Mouse (Mus musculus) stomach, postnatal 0 days (tissue): ENCODE measurements around the gene Cdh1.

ENCODE experiments used
- CTCF ChIP-seq: IDR thresholded peaks from 2 replicates; pipeline ENCODE4 v1.5.1; 2016; ENCODE audit warnings: antibody characterized with exemption, low read depth, mild to moderate bottlenecking, moderate library complexity
- EP300 ChIP-seq: optimal IDR thresholded peaks from 2 replicates; pipeline ENCODE3; 2016; ENCODE audit warnings: antibody characterized with exemption

GRCm38 (mm10) chr8:106710002-106710401 lies 106.9 kb downstream of the Cdh1 start:
- TF ChIP-seq CTCF (no peak), EP300 (no peak)
